Mouse (Mus musculus) adrenal gland, adult 10 weeks (tissue): Measurements from ENCODE around the gene Cox6b1. TPM values are rescaled to one million over a fixed set of nuclear protein-coding genes. Genes with fewer than 3 reads are reported as not detected.

Experiments
- polyA plus RNA-seq: library from polyadenylated mRNA; stranded (reverse); fragments of 350-450 nt; fragmentation: Illumina TruSeq; extraction: RNeasy Lipid Tissue Mini Kit (QIAGEN cat#74804); gene quantifications from one replicate; pipeline ENCODE4 v1.2.3, GENCODE M21; 2014; ENCODE audit warnings: low read depth, low replicate concordance

Gene Cox6b1
- polyA plus RNA-seq, result 1,385 TPM

GRCm38 (mm10) chr7:30625530-30626384, at the start of gene Cox6b1:
Gene Cox6b1, minus strand, starts transcription at chr7:30626151.

GRCm38 (mm10) chr7:30671480-30671879, 45.5 kb upstream of the Cox6b1 start, which contains the start of gene Pmis2:
Gene Pmis2, minus strand, starts transcription at chr7:30671605.

GRCm38 (mm10) chr7:30664529-30665200, 38.7 kb upstream of the Cox6b1 start, which contains the start of gene Haus5:
Gene Haus5, minus strand, starts transcription at chr7:30664994.

GRCm38 (mm10) chr7:30649591-30650540, 23.9 kb upstream of the Cox6b1 start, which contains the start of gene Rbm42:
Gene Rbm42, minus strand, starts transcription at chr7:30650317.

GRCm38 (mm10) chr7:30635752-30636151, 9.8 kb upstream of the Cox6b1 start, which contains the start of gene Etv2:
Gene Etv2, minus strand, starts transcription at chr7:30635852.

GRCm38 (mm10) chr7:30612654-30613402, 13.1 kb downstream of the Cox6b1 start, which contains the start of gene Upk1a:
Gene Upk1a, minus strand, starts transcription at chr7:30612847.

GRCm38 (mm10) chr7:30598786-30599185, 27.2 kb downstream of the Cox6b1 start, which contains the start of gene Zbtb32:
Gene Zbtb32, minus strand, starts transcription at chr7:30598909.

GRCm38 (mm10) chr7:30588676-30589434, 37.1 kb downstream of the Cox6b1 start, which contains the start of gene Kmt2b:
Gene Kmt2b, minus strand, starts transcription at chr7:30588726.

Other genes with a start within 250 kb of the Cox6b1 start
- 3.2 TPM for gene Tyrobp, start 212.4 kb downstream of the Cox6b1 start, polyA plus RNA-seq
- not detected for gene Hcst, start 206.3 kb downstream of the Cox6b1 start, polyA plus RNA-seq
- gene Nfkbid, start 204.4 kb downstream of the Cox6b1 start, polyA plus RNA-seq, result not detected
- 8.6 TPM for gene Aplp1, start 180.6 kb downstream of the Cox6b1 start, polyA plus RNA-seq
- not detected for gene Kirrel2, start 168.5 kb downstream of the Cox6b1 start, polyA plus RNA-seq
- gene Nphs1, start 167.8 kb downstream of the Cox6b1 start, polyA plus RNA-seq, result not detected
- gene Prodh2, start 132.5 kb downstream of the Cox6b1 start, polyA plus RNA-seq, result not detected
- 0.23 TPM for gene Arhgap33, start 91.1 kb downstream of the Cox6b1 start, polyA plus RNA-seq
- 50.0 TPM for gene Hspb6, start 74.0 kb downstream of the Cox6b1 start, polyA plus RNA-seq
- gene Proser3, start 73.9 kb downstream of the Cox6b1 start, polyA plus RNA-seq, result 1.5 TPM
- gene Lin37, start 66.3 kb downstream of the Cox6b1 start, polyA plus RNA-seq, result 6.5 TPM
- gene U2af1l4, start 62.9 kb downstream of the Cox6b1 start, polyA plus RNA-seq, result 13.9 TPM
- 3.4 TPM for gene Gm49396, start 62.8 kb downstream of the Cox6b1 start, polyA plus RNA-seq
- 31.7 TPM for gene Psenen, start 62.5 kb downstream of the Cox6b1 start, polyA plus RNA-seq
- not detected for gene Igflr1, start 60.7 kb downstream of the Cox6b1 start, polyA plus RNA-seq
- 5.8 TPM for gene Kmt2b, start 37.4 kb downstream of the Cox6b1 start, polyA plus RNA-seq
- gene Zbtb32, start 27.2 kb downstream of the Cox6b1 start, polyA plus RNA-seq, result not detected
- not detected for gene Upk1a, start 13.3 kb downstream of the Cox6b1 start, polyA plus RNA-seq
- not detected for gene Etv2, start 9.7 kb upstream of the Cox6b1 start, polyA plus RNA-seq
- not detected for gene Rbm42, start 24.2 kb upstream of the Cox6b1 start, polyA plus RNA-seq
- 2.0 TPM for gene Haus5, start 38.8 kb upstream of the Cox6b1 start, polyA plus RNA-seq
- not detected for gene Pmis2, start 45.5 kb upstream of the Cox6b1 start, polyA plus RNA-seq
- not detected for gene 2200002J24Rik, start 72.8 kb upstream of the Cox6b1 start, polyA plus RNA-seq
- not detected for gene Atp4a, start 86.1 kb upstream of the Cox6b1 start, polyA plus RNA-seq
- gene Tmem147, start 103.4 kb upstream of the Cox6b1 start, polyA plus RNA-seq, result 14.1 TPM
- not detected for gene Gapdhs, start 117.5 kb upstream of the Cox6b1 start, polyA plus RNA-seq
- gene Sbsn, start 125.3 kb upstream of the Cox6b1 start, polyA plus RNA-seq, result 12.7 TPM
- gene Dmkn, start 137.6 kb upstream of the Cox6b1 start, polyA plus RNA-seq, result 7.0 TPM
- not detected for gene Krtdap, start 161.7 kb upstream of the Cox6b1 start, polyA plus RNA-seq
- gene Ffar2, start 197.6 kb upstream of the Cox6b1 start, polyA plus RNA-seq, result 1.3 TPM
- not detected for gene Ffar3, start 230.0 kb upstream of the Cox6b1 start, polyA plus RNA-seq
- gene Ffar1, start 235.4 kb upstream of the Cox6b1 start, polyA plus RNA-seq, result not detected